Mouse (Mus musculus): ENCODE results near the gene Commd3. TPM values are rescaled to one million over a fixed set of nuclear protein-coding genes. Genes with fewer than 3 reads are reported as not detected.

Gene Commd3
- polyA plus RNA-seq, 1 experiment = 141 TPM

- no peak for DNase-seq (ENCODE audit: extremely low spot score in 1 of 2, low spot score in 1 of 2)
Observed at GRCm38 (mm10) chr2:18714337-18714736, 42.2 kb downstream of the Commd3 start.

- DNase-seq (ENCODE audit: extremely low spot score in 1 of 2, low spot score in 1 of 2) = no peak
Observed at GRCm38 (mm10) chr2:18718521-18718920, 46.3 kb downstream of the Commd3 start.

GRCm38 (mm10) chr2:18722208-18722830 lies 50.1 kb downstream of the Commd3 start:
- DNase-seq (ENCODE audit: extremely low spot score in 1 of 2, low spot score in 1 of 2) = no peak

DNA sequence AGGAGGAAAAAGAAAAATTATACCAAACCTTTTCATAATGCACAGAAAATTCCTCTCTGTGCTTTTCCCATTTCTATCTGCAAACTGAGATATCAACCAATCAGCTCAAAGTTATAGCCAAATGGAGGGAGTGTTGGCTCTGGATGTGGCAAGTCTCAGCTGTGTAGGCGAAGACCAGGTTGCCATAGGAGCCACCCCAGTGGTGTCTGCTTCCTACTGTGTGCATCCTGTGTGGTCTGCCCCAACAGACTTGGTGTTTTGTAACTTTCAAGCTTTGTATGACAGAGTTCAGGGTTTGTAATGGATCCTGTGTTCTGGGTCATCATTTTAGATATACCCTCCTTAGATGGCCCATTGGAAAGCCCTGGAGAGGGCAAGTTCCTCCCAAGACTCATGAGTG lies 52.3 kb downstream of the Commd3 start:
- no peak for DNase-seq (ENCODE audit: extremely low spot score in 1 of 2, low spot score in 1 of 2)

Other genes starting within 250 kb of the Commd3 start
- gene Bmi1, start 4.6 kb downstream of the Commd3 start, polyA plus RNA-seq (2012; rRNA removed) = 51.2 and 52.8 TPM in 2 replicates
- 4.1 and 5.0 TPM in 2 replicates for gene Spag6, start 21.6 kb downstream of the Commd3 start, polyA plus RNA-seq (2012; rRNA removed)